Mouse (Mus musculus): Measurements from ENCODE around the gene Camta1. TPM values are rescaled to one million over a fixed set of nuclear protein-coding genes. Genes with fewer than 3 reads are reported as not detected.

Camta1 gene
- polyA plus RNA-seq, 1 experiment from 2014 or later: 137 TPM

DNA sequence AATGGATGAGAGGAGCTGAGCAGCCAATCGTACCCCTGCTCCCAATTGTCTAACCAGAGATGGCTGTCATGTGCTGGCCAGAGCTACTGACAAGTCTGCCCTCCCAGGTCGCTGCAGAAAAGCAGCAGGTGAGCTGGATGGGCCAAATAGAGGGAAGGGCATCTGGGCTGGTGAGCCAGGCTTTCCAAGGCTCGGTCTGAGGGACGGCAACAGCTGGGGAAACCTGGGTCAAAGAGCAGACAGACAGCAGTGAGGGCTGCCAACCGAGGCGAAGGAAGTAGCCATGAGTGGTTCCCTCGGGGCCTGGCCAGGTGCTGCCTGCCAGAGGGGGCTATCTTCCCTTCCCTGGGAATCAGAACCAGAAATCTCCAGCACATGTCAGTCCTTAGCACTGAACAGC is 109.1 kb downstream of the Camta1 start:
- Histone ChIP-seq H3K9me3 (replicated peaks; ENCODE audit: control insufficient read depth, low read length) (no peaks in the 10 kb centered on the region), H3K4me1 (ENCODE audit: control insufficient read depth, insufficient read depth, low read length) (peaks cover 20% of the 10 kb centered on the region), H3K9ac (ENCODE audit: low read depth, low read length) (no peak overlapping the region), H3K4me2 (no peak overlapping the region), H3K27me3 (ENCODE audit: control insufficient read depth, insufficient read depth, low read length) (no peaks in the 10 kb centered on the region), H3K27ac (ENCODE audit: low read depth, low read length) (no peak overlapping the region), H3K4me3 (ENCODE audit: low read depth, low read length) (no peak overlapping the region), H3K36me3 (ENCODE audit: control insufficient read depth, insufficient read depth, low read length) (no peaks in the 10 kb centered on the region)
- no peak for ATAC-seq (replicated peaks; ENCODE audit: insufficient number of reproducible peaks, low FRiP score, low TSS enrichment)
- 77% methylated on average over 7 of the region's 7 CpGs for whole genome bisulfite sequencing (ENCODE audit: insufficient replicate concordance)

DNA sequence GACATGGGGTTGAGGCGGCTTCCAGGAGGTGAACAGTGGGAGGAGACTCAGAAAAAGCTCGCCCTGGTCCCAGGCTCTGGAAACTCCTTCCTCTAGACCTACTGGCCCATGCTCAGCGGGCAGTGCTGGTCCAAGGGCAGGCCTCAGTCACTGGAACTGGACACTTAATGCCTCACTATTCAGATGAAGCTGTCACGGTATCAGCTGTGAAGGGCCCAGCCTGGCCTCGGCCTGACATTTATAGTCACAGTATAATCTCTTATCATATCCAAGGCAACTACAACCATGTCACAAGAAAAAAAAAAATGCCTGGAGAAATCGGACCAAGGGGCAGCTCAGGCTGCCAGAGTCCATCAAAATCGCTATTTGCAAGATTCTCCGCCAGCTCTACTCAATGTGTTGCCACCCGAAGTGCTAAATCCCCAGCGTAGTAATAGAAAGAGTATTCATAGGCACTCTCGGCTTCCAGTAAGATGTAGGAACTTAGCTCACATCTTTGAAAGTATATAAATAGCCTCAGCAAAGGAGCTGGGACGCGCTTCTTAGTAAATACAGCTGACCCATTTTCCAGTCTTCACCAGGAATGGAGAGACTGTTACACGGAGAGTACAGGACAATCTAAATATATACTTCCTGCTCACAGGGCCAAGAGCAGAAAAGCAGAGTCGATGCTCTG is 110.3 kb downstream of the Camta1 start:
- H3K27me3 ChIP-seq (ENCODE audit: control insufficient read depth, insufficient read depth, low read length): no peaks in the 10 kb centered on the region
- H3K9me3 ChIP-seq (replicated peaks; ENCODE audit: control insufficient read depth, low read length): no peaks in the 10 kb centered on the region
- 62% methylated on average over 15 of the region's 15 CpGs for WGBS (ENCODE audit: insufficient replicate concordance)
- H3K4me1 ChIP-seq (ENCODE audit: control insufficient read depth, insufficient read depth, low read length): peaks cover 20% of the 10 kb centered on the region
- no peaks in the 10 kb centered on the region for H3K36me3 ChIP-seq (ENCODE audit: control insufficient read depth, insufficient read depth, low read length)
- no peak overlapping the region for H3K4me3 ChIP-seq (ENCODE audit: low read depth, low read length)
- no peak for ATAC-seq (replicated peaks; ENCODE audit: insufficient number of reproducible peaks, low FRiP score, low TSS enrichment)
- no peak overlapping the region; the same call in 1 of the 2 replicates for H3K27ac ChIP-seq (ENCODE audit: low read depth, low read length)
- H3K4me2 ChIP-seq: no peak overlapping the region
- no peak overlapping the region for H3K9ac ChIP-seq (ENCODE audit: low read depth, low read length)

DNA sequence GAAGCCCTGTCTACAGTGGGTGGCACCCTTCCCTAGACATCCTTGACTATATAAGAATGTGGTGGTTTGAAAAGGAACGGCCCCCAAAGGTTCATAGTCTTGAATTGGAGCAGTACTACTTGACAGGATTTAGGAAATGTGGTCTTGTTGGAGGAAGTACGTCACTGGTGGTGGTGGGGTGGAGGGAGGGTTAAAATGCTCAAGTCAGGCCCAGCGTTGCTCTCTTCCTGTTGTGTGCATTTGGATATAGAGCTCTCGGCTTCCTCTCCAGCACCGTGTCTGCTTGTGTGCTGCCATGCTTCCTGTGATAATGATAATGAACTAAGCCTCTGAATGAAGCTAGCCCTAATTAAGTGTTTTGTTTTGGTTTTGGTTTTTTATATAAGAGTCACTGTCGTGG is 114.0 kb downstream of the Camta1 start:
- ATAC-seq (replicated peaks; ENCODE audit: insufficient number of reproducible peaks, low FRiP score, low TSS enrichment): no peak

DNA sequence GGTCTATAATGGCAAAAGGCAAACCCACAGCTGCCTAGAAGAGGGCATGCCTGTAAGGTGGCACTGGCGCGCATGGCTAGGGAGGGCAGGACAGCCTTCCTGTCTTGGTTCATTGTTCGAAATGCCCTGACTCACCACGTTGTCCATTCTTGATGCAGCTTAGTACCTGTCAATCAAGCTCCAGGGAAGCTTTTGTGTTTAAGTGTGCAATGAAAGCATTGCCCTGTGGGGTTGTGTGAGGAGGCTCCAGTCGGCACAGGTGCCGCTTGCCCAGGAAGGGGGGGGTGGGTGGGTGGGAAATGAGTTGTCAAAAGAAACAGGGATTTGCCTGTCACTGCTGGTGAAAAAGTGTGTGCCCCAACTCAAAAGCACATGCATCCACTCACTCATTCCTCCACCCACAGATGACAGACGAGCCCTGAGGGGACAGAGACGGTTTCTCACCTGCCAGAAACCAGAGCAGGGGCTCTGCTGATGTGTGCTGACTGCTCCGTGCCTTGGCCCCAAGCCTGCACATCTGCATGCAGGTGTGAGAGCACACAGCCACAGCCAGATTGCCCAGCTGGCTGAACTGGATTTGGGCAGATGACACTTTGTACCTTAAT is 115.6 kb downstream of the Camta1 start:
- Histone ChIP-seq H3K27ac (ENCODE audit: low read depth, low read length) (no peak overlapping the region), H3K4me3 (ENCODE audit: low read depth, low read length) (no peak overlapping the region), H3K4me1 (ENCODE audit: control insufficient read depth, insufficient read depth, low read length) (peaks cover 15% of the 10 kb centered on the region), H3K9ac (ENCODE audit: low read depth, low read length) (no peak overlapping the region), H3K27me3 (ENCODE audit: control insufficient read depth, insufficient read depth, low read length) (no peaks in the 10 kb centered on the region), H3K9me3 (replicated peaks; ENCODE audit: control insufficient read depth, low read length) (no peaks in the 10 kb centered on the region), H3K36me3 (ENCODE audit: control insufficient read depth, insufficient read depth, low read length) (no peaks in the 10 kb centered on the region), H3K4me2 (no peak overlapping the region)
- no peak for ATAC-seq (replicated peaks; ENCODE audit: insufficient number of reproducible peaks, low FRiP score, low TSS enrichment)
- 61% methylated on average over 9 of the region's 9 CpGs for WGBS (ENCODE audit: insufficient replicate concordance)

More for the DNA sequence above, 114.0 kb downstream of the Camta1 start:
- 56% methylated on average over 6 of the region's 6 CpGs for WGBS (ENCODE audit: insufficient replicate concordance)
- no peak overlapping the region for H3K4me3 ChIP-seq (ENCODE audit: low read depth, low read length)
- H3K4me2 ChIP-seq: no peak overlapping the region
- no peaks in the 10 kb centered on the region for H3K27me3 ChIP-seq (ENCODE audit: control insufficient read depth, insufficient read depth, low read length)
- H3K36me3 ChIP-seq (ENCODE audit: control insufficient read depth, insufficient read depth, low read length): no peaks in the 10 kb centered on the region
- no peak overlapping the region for H3K9ac ChIP-seq (ENCODE audit: low read depth, low read length)
- H3K4me1 ChIP-seq (ENCODE audit: control insufficient read depth, insufficient read depth, low read length): peaks cover 22% of the 10 kb centered on the region
- no peak overlapping the region for H3K27ac ChIP-seq (ENCODE audit: low read depth, low read length)
- H3K9me3 ChIP-seq (replicated peaks; ENCODE audit: control insufficient read depth, low read length): no peaks in the 10 kb centered on the region

DNA sequence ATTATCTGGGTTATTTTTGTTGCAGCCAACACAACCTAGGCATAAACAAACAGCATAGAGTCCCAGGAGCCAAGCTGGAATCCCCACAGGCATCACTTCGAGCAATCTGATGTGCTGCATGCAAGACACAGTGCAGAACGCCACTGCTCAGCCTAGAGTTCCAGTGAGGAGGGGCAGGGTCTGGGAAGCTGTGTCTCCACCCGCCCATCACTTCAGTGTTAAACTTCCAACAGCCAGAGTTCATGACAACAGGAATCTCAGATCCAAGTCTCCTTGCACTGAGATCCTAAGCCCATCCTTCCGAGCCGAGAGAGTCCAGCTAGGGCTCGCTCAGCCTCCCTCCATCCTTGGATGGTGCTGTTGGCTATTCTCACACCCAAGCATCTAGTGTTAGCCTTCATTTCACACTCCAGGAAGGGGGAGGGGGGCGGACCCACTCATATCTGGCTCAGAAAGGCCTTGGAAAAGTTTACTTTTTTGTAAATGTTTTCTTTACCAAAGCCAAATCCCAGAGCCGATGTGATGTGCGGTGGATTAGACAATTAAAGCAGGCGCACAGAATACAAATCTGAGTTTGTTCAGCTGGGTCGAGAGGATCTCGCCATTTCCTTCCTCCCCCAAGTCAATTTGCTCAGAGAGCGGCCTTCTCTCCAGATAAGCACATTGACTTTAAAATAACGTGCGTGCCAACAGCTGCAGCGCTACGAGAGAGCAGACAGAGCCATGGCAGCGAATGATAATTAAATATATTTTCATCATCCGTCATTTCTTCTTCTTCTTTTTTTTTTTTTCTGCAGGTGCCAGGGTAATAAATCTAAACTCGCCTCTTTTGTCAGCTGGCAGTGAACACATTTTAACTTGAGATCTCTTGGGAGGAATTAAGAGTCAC is 120.2 kb downstream of the Camta1 start:
- Histone ChIP-seq H3K27ac (ENCODE audit: low read depth, low read length) (peak overlapping the region; percentile 72), H3K4me1 (ENCODE audit: control insufficient read depth, insufficient read depth, low read length) (peaks cover 27% of the 10 kb centered on the region), H3K9me3 (replicated peaks; ENCODE audit: control insufficient read depth, low read length) (no peaks in the 10 kb centered on the region), H3K9ac (ENCODE audit: low read depth, low read length) (no peak overlapping the region), H3K4me2 (0 out of 2 replicates have a peak overlapping the region, but pooled peaks have one; percentile 4), H3K36me3 (ENCODE audit: control insufficient read depth, insufficient read depth, low read length) (no peaks in the 10 kb centered on the region), H3K4me3 (ENCODE audit: low read depth, low read length) (no peak overlapping the region), H3K27me3 (ENCODE audit: control insufficient read depth, insufficient read depth, low read length) (no peaks in the 10 kb centered on the region)
- peak; percentile 43 for ATAC-seq (replicated peaks; ENCODE audit: insufficient number of reproducible peaks, low FRiP score, low TSS enrichment)
- WGBS (ENCODE audit: insufficient replicate concordance): 41% methylated on average over 20 of the region's 20 CpGs

DNA sequence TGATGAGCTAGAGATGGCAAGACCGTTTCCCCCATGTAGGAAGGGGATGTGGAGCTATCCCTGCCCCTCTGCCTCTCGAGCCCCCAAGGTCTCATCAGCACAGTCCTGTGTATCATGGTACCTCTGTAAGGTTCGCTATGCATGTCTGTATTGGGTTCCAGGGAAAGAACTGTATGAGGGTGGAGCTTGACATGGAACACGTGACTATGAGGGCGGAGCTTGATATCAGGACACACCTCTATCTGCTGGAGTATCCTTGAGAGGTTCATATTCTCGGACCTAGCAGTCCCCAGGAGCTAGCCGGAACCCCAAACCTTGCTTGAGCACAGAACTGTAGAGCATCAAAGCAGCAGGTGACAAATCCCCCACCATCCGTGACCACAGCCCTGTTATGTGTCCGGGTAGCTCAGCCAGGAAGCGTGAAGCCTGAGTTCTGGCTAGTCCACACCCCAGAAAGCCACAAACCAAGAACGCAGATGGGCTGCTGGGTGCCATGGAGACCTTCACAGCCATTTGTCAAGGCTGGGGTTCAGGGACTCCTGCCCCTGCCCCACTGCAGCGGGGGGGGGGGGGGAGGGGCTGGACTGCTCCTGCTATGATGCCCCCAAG is 122.2 kb downstream of the Camta1 start:
- Histone ChIP-seq H3K9ac (ENCODE audit: low read depth, low read length) (no peak overlapping the region), H3K27me3 (ENCODE audit: control insufficient read depth, insufficient read depth, low read length) (no peaks in the 10 kb centered on the region), H3K9me3 (replicated peaks; ENCODE audit: control insufficient read depth, low read length) (no peaks in the 10 kb centered on the region), H3K4me2 (no peak overlapping the region), H3K4me1 (ENCODE audit: control insufficient read depth, insufficient read depth, low read length) (peaks cover 27% of the 10 kb centered on the region), H3K27ac (ENCODE audit: low read depth, low read length) (no peak overlapping the region), H3K36me3 (ENCODE audit: control insufficient read depth, insufficient read depth, low read length) (no peaks in the 10 kb centered on the region), H3K4me3 (ENCODE audit: low read depth, low read length) (no peak overlapping the region)
- no peak for ATAC-seq (replicated peaks; ENCODE audit: insufficient number of reproducible peaks, low FRiP score, low TSS enrichment)
- WGBS (ENCODE audit: insufficient replicate concordance): 72% methylated on average over 11 of the region's 12 CpGs

DNA sequence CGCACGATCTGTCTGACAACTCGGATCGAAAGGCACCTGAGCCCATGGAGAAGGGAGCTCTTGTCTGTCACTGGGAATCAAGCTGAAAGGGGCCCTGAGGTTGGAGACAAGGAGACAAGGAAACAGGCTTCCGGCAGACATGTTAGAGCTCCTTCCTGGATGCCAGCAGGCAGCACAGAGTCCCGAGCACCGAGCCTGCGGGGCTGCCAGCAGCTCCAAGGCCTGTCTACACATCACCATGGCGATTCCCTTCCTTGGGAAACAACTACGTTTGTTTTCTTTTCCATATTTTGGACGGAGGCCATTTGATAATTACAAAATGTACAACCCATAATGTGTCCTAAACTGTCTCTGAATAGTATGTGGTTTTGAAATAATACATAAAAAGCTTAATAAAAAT is 122.8 kb downstream of the Camta1 start:
- no peaks in the 10 kb centered on the region for H3K27me3 ChIP-seq (ENCODE audit: control insufficient read depth, insufficient read depth, low read length)
- no peak overlapping the region for H3K4me2 ChIP-seq
- 62% methylated on average over 11 of the region's 11 CpGs for WGBS (ENCODE audit: insufficient replicate concordance)
- ATAC-seq (replicated peaks; ENCODE audit: insufficient number of reproducible peaks, low FRiP score, low TSS enrichment): no peak
- H3K4me3 ChIP-seq (ENCODE audit: low read depth, low read length): no peak overlapping the region
- H3K9me3 ChIP-seq (replicated peaks; ENCODE audit: control insufficient read depth, low read length): no peaks in the 10 kb centered on the region
- no peak overlapping the region for H3K9ac ChIP-seq (ENCODE audit: low read depth, low read length)
- peak overlapping the region; percentile 63 for H3K27ac ChIP-seq (ENCODE audit: low read depth, low read length)
- no peaks in the 10 kb centered on the region for H3K36me3 ChIP-seq (ENCODE audit: control insufficient read depth, insufficient read depth, low read length)
- peaks cover 27% of the 10 kb centered on the region for H3K4me1 ChIP-seq (ENCODE audit: control insufficient read depth, insufficient read depth, low read length)

DNA sequence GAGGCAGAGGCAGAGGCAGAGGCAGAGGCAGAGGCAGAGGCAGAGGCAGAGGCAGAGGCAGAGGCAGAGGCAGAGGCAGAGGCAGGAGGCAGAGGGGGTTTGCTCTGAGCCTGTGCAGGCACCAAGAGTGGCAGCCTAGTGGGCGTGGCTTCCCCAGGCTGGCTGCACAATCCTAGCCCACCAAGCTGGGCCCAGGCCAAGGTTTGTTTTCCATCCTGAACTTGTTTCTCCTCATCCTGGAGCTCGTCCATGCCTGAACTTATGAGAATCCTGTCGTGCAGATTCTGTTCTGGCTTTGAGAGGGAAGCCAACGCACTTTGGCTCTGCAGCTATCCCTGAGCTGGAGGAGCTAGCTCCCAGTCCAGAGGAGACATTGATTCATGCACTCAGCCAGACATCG is 123.4 kb downstream of the Camta1 start:
- WGBS (ENCODE audit: insufficient replicate concordance): 70% methylated on average over 5 of the region's 5 CpGs
- H3K4me2 ChIP-seq: no peak overlapping the region
- no peak overlapping the region for H3K9ac ChIP-seq (ENCODE audit: low read depth, low read length)
- peak overlapping the region; percentile 63 for H3K27ac ChIP-seq (ENCODE audit: low read depth, low read length)
- H3K36me3 ChIP-seq (ENCODE audit: control insufficient read depth, insufficient read depth, low read length): no peaks in the 10 kb centered on the region
- no peak overlapping the region for H3K4me3 ChIP-seq (ENCODE audit: low read depth, low read length)
- peaks cover 27% of the 10 kb centered on the region for H3K4me1 ChIP-seq (ENCODE audit: control insufficient read depth, insufficient read depth, low read length)
- ATAC-seq (replicated peaks; ENCODE audit: insufficient number of reproducible peaks, low FRiP score, low TSS enrichment): no peak
- no peaks in the 10 kb centered on the region for H3K27me3 ChIP-seq (ENCODE audit: control insufficient read depth, insufficient read depth, low read length)
- H3K9me3 ChIP-seq (replicated peaks; ENCODE audit: control insufficient read depth, low read length): no peaks in the 10 kb centered on the region
